Mouse (Mus musculus) neutrophil, adult 59 days (primary cell): ENCODE measurements around the gene Srd5a2. TPM values are rescaled to one million over a fixed set of nuclear protein-coding genes. Genes with fewer than 3 reads are reported as not detected.

Source experiments
- total RNA-seq, 2 experiments: library from RNA; stranded (reverse); gene quantifications; 1 replicate in 1 of 2; 2 replicates in 1 of 2; pipeline ENCODE4 v1.2.4; 2023

Gene Srd5a2
- not detected for total RNA-seq

GRCm38 (mm10) chr17:74047210-74048082, at the start of gene Srd5a2:
Gene Srd5a2, minus strand, starts transcription at chr17:74047916.

Other genes starting within 250 kb of the Srd5a2 start
- 1 to 10 TPM in 1 of 2 experiments, under 1 TPM in 1; 0.60 to 1.0 TPM for gene Ehd3, start 243.8 kb downstream of the Srd5a2 start, total RNA-seq
- gene Xdh, start 97.7 kb downstream of the Srd5a2 start, total RNA-seq = 100 to 1,000 TPM; 760 to 763 TPM
- 10 to 100 TPM; 28.8 to 31.6 TPM for gene Memo1, start 247.6 kb upstream of the Srd5a2 start, total RNA-seq